Mouse (Mus musculus): ENCODE measurements at regions not wholly inside any gene's neighbourhood (a gene's known extent, or its start where the extent isn't known, plus 50 kb on each side); places are given as distances from the start of the nearest gene placed in this dataset.

DNA sequence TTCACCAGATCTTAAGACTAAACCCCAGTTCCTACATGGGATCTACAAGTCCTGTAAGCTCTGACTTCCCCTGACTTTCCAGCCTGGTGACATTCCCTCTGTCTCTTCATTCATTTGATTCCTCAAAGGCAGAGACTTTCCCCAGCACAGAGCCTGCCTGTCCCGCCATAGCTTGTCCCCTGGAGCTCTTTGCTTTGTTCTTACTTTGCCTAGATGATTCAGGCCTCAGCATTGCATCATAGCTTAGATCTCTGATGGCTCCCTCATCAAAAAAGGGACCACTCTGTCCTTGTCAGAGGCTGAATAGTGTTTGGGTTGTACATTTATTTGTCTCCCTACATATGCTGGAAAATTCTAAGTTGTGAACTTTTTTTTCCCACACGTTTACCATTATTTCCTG, 57.6 kb upstream of the Exoc6 start:
- DNase-seq (ENCODE audit: extremely low spot score) = no peak

DNA sequence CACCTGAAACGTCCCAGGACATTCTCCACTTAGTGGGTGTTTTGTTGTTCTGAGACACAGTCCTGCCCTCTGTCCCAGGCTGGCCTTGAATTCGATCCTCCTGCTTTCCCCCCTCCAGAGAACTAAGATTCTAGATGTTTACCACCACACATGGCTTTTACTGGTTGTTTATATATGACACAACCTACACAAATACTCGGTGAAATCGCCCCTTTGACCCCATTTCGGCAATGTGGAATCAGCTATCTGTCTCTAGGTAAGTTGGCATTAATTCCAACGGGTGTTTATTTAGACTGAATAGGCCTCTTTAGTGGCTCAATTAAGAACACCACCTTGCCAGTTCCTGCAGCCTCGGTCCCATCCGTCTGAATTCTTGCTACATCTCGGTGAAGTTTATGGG, 56.8 kb upstream of the Exoc6 start:
- no peak for DNase-seq (ENCODE audit: extremely low spot score)

DNA sequence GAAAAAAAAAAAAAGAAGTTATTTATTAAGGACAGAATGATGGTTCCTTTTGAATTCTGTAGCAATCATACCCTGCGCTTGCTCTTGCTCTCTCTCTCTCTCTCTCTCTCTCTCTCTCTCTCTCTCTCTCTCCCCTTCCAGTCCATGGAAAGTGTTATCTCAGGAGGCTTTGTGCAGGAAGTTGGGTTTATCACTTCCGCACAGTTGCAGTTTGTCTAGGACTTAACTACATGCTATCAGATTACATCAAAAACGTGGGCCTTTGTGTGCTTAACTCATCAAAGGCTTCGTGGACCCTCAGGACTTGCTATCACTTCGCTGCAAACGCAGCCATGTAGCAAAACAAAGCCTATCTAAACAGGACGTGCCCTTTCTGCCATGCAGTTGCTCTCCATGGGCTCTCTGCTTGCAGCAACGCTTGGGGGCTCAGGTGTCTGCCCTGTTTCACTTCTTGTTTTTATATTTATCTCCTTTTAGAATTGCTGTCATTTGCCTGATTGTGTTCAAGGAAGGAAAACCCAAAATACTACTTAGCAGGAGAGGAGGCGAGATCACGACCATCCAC, 56.2 kb upstream of the Exoc6 start:
- peak; percentile 36 for DNase-seq (ENCODE audit: extremely low spot score)

DNA sequence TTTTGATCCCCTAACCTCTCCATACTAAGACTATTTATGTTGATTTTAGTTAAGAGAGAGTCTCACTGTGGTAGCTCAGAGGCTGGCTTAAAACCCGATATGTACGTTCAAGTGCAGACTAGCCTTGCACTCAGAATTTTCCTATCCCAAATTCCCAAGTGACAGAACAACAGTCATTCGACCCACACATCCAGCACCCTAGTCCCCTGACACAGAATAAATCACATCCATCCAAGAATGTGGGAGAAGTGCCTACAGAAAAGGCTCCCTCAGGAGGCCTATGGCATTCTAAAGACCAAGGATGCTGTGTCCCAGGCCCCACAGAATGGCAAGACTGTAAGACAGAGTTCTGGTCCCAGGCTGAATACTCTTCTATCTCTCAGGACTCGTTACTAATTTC, 55.4 kb upstream of the Exoc6 start:
- DNase-seq (ENCODE audit: extremely low spot score) = no peak

DNA sequence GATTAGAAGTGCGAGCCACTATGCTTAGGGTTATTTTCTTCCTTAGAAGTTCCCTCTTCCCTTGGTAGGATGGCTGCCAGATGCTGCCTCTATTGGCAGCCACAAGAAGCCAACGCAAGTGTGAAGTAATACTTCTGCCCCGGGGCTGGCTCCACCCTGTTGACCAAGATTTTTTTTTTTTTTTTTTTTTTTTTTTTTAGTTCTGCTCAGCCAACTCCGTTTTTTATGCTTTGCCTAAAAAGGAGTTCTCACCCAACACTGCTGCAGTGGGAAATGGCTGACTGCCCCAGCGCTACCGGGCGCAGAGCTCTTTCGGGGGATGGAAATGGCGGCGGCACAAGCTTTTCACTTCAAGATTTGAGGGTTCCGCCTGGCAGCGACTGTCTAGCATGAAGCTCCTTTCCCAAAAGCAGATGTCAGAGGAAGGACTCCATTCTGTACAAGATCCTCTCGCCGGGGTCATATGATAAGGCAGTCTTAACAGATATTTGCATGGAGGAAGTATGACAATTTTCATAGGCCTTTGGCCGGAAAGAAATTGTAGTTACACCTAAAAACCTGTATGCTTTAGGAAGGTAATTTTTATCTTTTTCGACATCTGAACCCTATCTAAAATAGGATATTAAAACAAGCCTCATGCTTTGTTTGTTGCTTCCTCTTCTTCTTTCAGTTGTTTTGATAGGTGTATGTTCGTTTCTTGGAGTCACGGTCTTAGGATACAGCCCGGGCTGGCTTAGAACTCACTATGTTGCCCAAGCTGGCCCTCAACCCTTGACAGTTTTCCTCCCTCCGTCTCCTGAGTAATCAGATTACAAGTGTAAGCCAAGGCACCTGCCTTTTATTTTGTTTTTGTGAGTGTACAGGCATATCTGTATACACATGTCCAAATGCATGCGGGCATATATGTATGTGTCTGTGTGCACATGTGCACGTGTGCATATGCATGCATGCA, 54.6 kb upstream of the Exoc6 start:
- no peak for DNase-seq (ENCODE audit: extremely low spot score)

DNA sequence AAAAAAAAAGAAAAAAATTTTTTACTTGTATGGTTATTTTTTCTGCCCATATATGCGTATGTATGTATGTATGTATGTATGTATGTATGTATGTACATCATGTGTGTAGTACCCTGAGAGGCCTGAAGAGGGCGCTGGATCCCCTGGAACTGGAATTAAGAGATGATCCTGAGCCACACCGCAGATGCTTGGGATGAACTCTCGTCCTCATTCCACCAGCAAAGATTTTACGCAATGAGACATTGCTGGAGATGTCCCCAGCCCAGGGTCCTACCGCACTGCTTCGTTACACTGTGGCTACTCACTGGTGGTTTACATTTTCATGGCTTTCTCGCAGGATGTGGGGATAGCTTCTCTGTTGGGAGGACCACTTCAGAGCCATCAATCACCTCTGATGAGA, 53.5 kb upstream of the Exoc6 start:
- no peak for DNase-seq (ENCODE audit: extremely low spot score)

DNA sequence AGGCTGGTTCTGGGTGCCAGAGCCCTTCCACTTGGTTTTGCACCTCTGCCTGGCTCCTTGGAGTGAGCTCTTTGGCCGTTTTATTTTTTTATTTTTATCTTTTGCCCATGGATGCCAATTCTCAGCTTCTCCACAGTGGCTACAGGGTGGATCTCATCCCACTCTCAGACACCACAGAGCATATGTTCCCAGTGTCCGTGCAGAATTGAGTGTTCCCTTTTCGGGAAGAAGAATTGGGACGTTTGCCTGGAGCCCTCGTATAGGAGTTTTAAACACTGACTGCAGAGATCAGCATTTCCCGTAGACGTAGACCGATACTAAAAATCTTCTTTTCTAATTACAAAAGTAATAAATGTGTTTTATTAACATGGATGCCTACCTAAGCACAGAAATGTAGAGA, 53.1 kb upstream of the Exoc6 start:
- DNase-seq (ENCODE audit: extremely low spot score) = no peak

DNA sequence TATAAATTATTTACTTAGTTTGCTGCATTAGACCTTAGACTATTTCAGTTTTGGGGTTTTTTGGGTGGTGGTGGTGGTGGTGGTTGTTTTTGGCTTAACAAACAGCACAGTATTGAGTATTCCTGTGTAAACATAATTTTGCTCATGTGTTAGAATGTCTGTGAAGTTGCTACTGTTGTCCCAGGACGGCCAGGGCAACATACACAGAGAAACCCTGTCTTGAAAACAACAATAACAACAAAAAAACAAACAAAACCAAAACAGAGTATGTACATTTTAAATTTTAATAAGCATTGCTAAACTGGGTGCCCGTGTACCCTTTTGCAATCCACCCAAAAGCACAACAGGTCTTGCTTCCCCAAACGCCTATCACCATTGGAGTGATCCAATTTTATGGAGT, 51.8 kb upstream of the Exoc6 start:
- DNase-seq (ENCODE audit: extremely low spot score) = no peak

Data from embryo, embryonic 9.5 days (tissue).